Mouse (Mus musculus) forebrain, embryonic 15.5 days (tissue): ENCODE data around the gene Ctps2. TPM values are rescaled to one million over a fixed set of nuclear protein-coding genes. Genes with fewer than 3 reads are reported as not detected.

Source experiments
- ATAC-seq: fragments of 200-750 bp; cut with Nextera tagmentation; replicated peaks from 2 replicates; pipeline ENCODE4 v1.8.0; 2017; ENCODE audit warnings: mild to moderate bottlenecking, moderate TSS enrichment, moderate library complexity
- H3K27ac ChIP-seq: fragments of 300-500 bp; sonication (generic); replicated peaks from 2 replicates; pipeline ENCODE4 v1.5.1; 2015; ENCODE audit warnings: mild to moderate bottlenecking, inconsistent platforms
- H3K27me3 ChIP-seq: fragments of 300-500 bp; sonication (generic); 2 replicates; pipeline ENCODE4 v1.6.1; 2015; ENCODE audit warnings: inconsistent platforms
- H3K36me3 ChIP-seq: fragments of 300-500 bp; sonication (generic); 2 replicates; pipeline ENCODE4 v1.6.1; 2015; ENCODE audit warnings: mild to moderate bottlenecking, inconsistent platforms
- H3K4me1 ChIP-seq: fragments of 300-500 bp; sonication (generic); 2 replicates; pipeline ENCODE4 v1.6.1; 2015; ENCODE audit warnings: inconsistent platforms
- H3K4me2 ChIP-seq: fragments of 300-500 bp; sonication (generic); replicated peaks from 2 replicates; pipeline ENCODE4 v1.6.1; 2015; ENCODE audit warnings: mild to moderate bottlenecking, inconsistent platforms
- H3K4me3 ChIP-seq: fragments of 300-500 bp; sonication (generic); 2 replicates; pipeline ENCODE4 v1.5.1; 2015; ENCODE audit warnings: mild to moderate bottlenecking, inconsistent platforms
- H3K9ac ChIP-seq: fragments of 300-500 bp; sonication (generic); replicated peaks from 2 replicates; pipeline ENCODE4 v1.6.1; 2015; ENCODE audit warnings: mild to moderate bottlenecking, inconsistent platforms
- H3K9me3 ChIP-seq: fragments of 300-500 bp; sonication (generic); 2 replicates; pipeline ENCODE4 v1.6.1; 2016; ENCODE audit warnings: inconsistent platforms
- WGBS: fragments of 180-500 bp; shearing (Covaris S2); methylation state at CpG from one replicate; pipeline ENCODE4 v1.1.7; 2015; ENCODE audit warnings: mixed read lengths; 5-methylcytosine and 5-hydroxymethylcytosine counted together
- microRNA counts: library from miRNA; unstranded; fragments of <30 nt; microRNA quantifications from one replicate; lab custom pipeline; 2016
- microRNA-seq: library from miRNA; unstranded; fragments of <30 nt; microRNA quantifications from one replicate; pipeline ENCODE4, GENCODE M21; 2016
- polyA plus RNA-seq: library from polyadenylated mRNA; unstranded; fragments of >200 nt; fragmentation: Nextera tagmentation; extraction: Ambion mirVana; gene quantifications from 2 replicates; pipeline ENCODE4 v1.2.1, GENCODE M21; 2015

The Ctps2 gene
- polyA plus RNA-seq, 1 experiment from 2014 or later: 98.7 TPM

GRCm38 (mm10) chrX:162992121-162992520 is 91.1 kb downstream of the Ctps2 start:
- Histone ChIP-seq H3K4me1 (no peaks in the 10 kb centered on the region), H3K9me3 (no peaks in the 10 kb centered on the region), H3K27ac (no peak overlapping the region), H3K36me3 (no peaks in the 10 kb centered on the region), H3K4me2 (no peak overlapping the region), H3K27me3 (no peaks in the 10 kb centered on the region), H3K4me3 (no peak overlapping the region), H3K9ac (no peak overlapping the region)
- no peak for ATAC-seq
- whole genome bisulfite sequencing: 72% methylated on average over 3 of the region's 3 CpGs

GRCm38 (mm10) chrX:163027864-163028263 is 126.8 kb downstream of the Ctps2 start:
- no peaks in the 10 kb centered on the region for H3K27me3 ChIP-seq
- no peak for ATAC-seq
- no peaks in the 10 kb centered on the region for H3K36me3 ChIP-seq

GRCm38 (mm10) chrX:163038767-163039166 is 137.7 kb downstream of the Ctps2 start:
- Histone ChIP-seq H3K4me3 (no peak overlapping the region), H3K27me3 (no peaks in the 10 kb centered on the region), H3K4me1 (no peaks in the 10 kb centered on the region), H3K27ac (no peak overlapping the region), H3K9ac (no peak overlapping the region), H3K4me2 (no peak overlapping the region), H3K36me3 (no peaks in the 10 kb centered on the region), H3K9me3 (no peaks in the 10 kb centered on the region)
- ATAC-seq: peak; percentile 84
- WGBS: 33% methylated on average over 3 of the region's 3 CpGs

More at GRCm38 (mm10) chrX:163027864-163028263, 126.8 kb downstream of the Ctps2 start:
- no peak overlapping the region for H3K4me3 ChIP-seq
- H3K9ac ChIP-seq: no peak overlapping the region
- H3K9me3 ChIP-seq: no peaks in the 10 kb centered on the region
- H3K4me1 ChIP-seq: no peaks in the 10 kb centered on the region
- no peak overlapping the region for H3K27ac ChIP-seq
- no peak overlapping the region for H3K4me2 ChIP-seq

- no peak overlapping the region for H3K4me3 ChIP-seq
- H3K9ac ChIP-seq: no peak overlapping the region
- H3K27ac ChIP-seq: no peak overlapping the region
- H3K4me1 ChIP-seq: no peaks in the 10 kb centered on the region
- no peaks in the 10 kb centered on the region for H3K27me3 ChIP-seq
- 91% methylated on average over 1 of the region's 1 CpGs for WGBS
- H3K4me2 ChIP-seq: no peak overlapping the region
- no peaks in the 10 kb centered on the region for H3K9me3 ChIP-seq
- H3K36me3 ChIP-seq: no peaks in the 10 kb centered on the region
- no peak for ATAC-seq
These were observed 141.7 kb downstream of the Ctps2 start for GRCm38 (mm10) chrX:163042771-163043170.

- no peaks in the 10 kb centered on the region for H3K36me3 ChIP-seq
- H3K9me3 ChIP-seq: no peaks in the 10 kb centered on the region
- H3K4me1 ChIP-seq: no peaks in the 10 kb centered on the region
- ATAC-seq: no peak
- 75% methylated on average over 1 of the region's 1 CpGs for WGBS
- no peak overlapping the region for H3K4me3 ChIP-seq
- no peak overlapping the region for H3K9ac ChIP-seq
- no peak overlapping the region for H3K27ac ChIP-seq
- H3K4me2 ChIP-seq: no peak overlapping the region
- no peaks in the 10 kb centered on the region for H3K27me3 ChIP-seq
These were observed 162.9 kb downstream of the Ctps2 start for GRCm38 (mm10) chrX:163063936-163064335.

MicroRNAs within 50 kb of the gene (microRNA counts, 519-probe panel; counts per million panel counts)
- 2,384 counts per million, percentile 48 among the panel's probes with 10 or more counts for microRNA mmu-miR-3473 (lab: Ali Mortazavi, UCI)

Small RNA genes lying within 50 kb of the gene (microRNA-seq; reads per million reads assigned to microRNA genes)
- gene Mir3473a: not detected

Other genes with a start within 250 kb of the Ctps2 start
- gene Rbbp7, start 140.8 kb upstream of the Ctps2 start, polyA plus RNA-seq: 229 and 233 TPM in 2 replicates
- 15.0 and 15.4 TPM in 2 replicates for gene Txlng, start 71.8 kb upstream of the Ctps2 start, polyA plus RNA-seq
- 30.1 and 31.2 TPM in 2 replicates for gene Syap1, start 12.8 kb upstream of the Ctps2 start, polyA plus RNA-seq
- gene S100g, start 63.4 kb downstream of the Ctps2 start, polyA plus RNA-seq: 0.53 TPM in 1 of 2 replicates, not detected in the other